Mouse (Mus musculus): Measurements from ENCODE around the gene Cars2.

DNA sequence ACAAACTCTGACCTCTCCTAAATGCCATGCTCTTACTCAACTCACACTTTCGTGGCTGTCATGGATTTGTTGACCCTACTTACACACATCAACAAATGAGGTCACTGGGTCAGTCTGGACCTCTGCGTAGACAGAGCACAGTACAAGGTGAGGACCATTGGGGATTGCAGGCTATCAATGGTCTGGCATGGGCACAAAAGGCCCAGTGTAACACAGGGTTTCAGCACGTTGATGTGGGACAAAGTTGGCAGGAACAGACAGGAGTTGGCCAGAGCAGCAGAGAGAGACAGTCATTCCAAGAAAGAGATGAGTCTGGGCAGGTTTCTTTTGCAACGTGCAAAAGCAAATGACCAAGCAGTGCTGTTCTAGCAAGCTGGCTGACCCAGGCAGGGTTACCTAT lies 19.7 kb downstream of the Cars2 start:
- TF ChIP-seq USF1 (IDR thresholded peaks at IDR 0.05; ENCODE audit: low read depth, low read length) (no peak), EP300 (IDR thresholded peaks at IDR 0.05; ENCODE audit: low read depth in 1 of 2, low read length in 2 of 2) (no peak)

Data from MEL (cell line).